Mouse (Mus musculus) limb, embryonic 14.5 days (tissue): ENCODE results near the gene Arhgef28. TPM values are rescaled to one million over a fixed set of nuclear protein-coding genes. Genes with fewer than 3 reads are reported as not detected.

Source experiments
- ATAC-seq: fragments of 200-750 bp; cut with Nextera tagmentation; 2 replicates; pipeline ENCODE4 v1.8.0; 2017; ENCODE audit warnings: low read depth, moderate number of reproducible peaks, moderate TSS enrichment; ENCODE audit not compliant: low FRiP score
- DNase-seq: peaks from one replicate; pipeline ENCODE4 v3.0.0-alpha.2; 2015; ENCODE audit warnings: low spot score
- H3K27ac ChIP-seq: fragments of 300-500 bp; sonication (generic); replicated peaks from 2 replicates; pipeline ENCODE4 v1.5.1; 2014; ENCODE audit warnings: low read depth, mild to moderate bottlenecking, low read length, moderate library complexity, mixed read lengths
- H3K27me3 ChIP-seq: fragments of 300-500 bp; sonication (generic); 2 replicates; pipeline ENCODE4 v1.6.1; 2014; ENCODE audit warnings: low read length, mixed read lengths; ENCODE audit not compliant: control insufficient read depth, insufficient read depth
- H3K36me3 ChIP-seq: fragments of 300-500 bp; sonication (generic); 2 replicates; pipeline ENCODE4 v1.6.1; 2014; ENCODE audit warnings: mild to moderate bottlenecking, low read length, moderate library complexity, mixed read lengths; ENCODE audit not compliant: control insufficient read depth, insufficient read depth
- H3K4me1 ChIP-seq: fragments of 300-500 bp; sonication (generic); 2 replicates; pipeline ENCODE4 v1.6.1; 2014; ENCODE audit warnings: antibody characterized with exemption, low read length, mixed read lengths; ENCODE audit not compliant: control insufficient read depth, insufficient read depth
- H3K4me2 ChIP-seq: fragments of 300-500 bp; sonication (generic); replicated peaks from 2 replicates; pipeline ENCODE4 v1.6.1; 2014; ENCODE audit warnings: low read depth, mild to moderate bottlenecking, low read length, moderate library complexity; ENCODE audit not compliant: severe bottlenecking
- H3K4me3 ChIP-seq: fragments of 300-500 bp; sonication (generic); replicated peaks from 2 replicates; pipeline ENCODE4 v1.5.1; 2014; ENCODE audit warnings: low read length
- H3K9ac ChIP-seq: fragments of 300-500 bp; sonication (generic); 2 replicates; pipeline ENCODE4 v1.6.1; 2014; ENCODE audit warnings: mild to moderate bottlenecking, low read depth, low read length, moderate library complexity; ENCODE audit not compliant: severe bottlenecking
- H3K9me3 ChIP-seq: fragments of 300-500 bp; sonication (generic); 2 replicates; pipeline ENCODE4 v1.6.1; 2016; ENCODE audit warnings: low read length; ENCODE audit not compliant: control insufficient read depth
- POLR2A ChIP-seq: fragments of 200-500 bp; IDR thresholded peaks from 2 replicates; pipeline ENCODE4 v1.8.0; 2012; ENCODE audit warnings: inconsistent platforms, mild to moderate bottlenecking, moderate library complexity, borderline replicate concordance; ENCODE audit not compliant: insufficient read depth, insufficient read length; ENCODE audit errors: extremely low read depth
- WGBS: fragments of 180-500 bp; shearing (Covaris S2); extraction: QIAGEN DNeasy Blood & Tissue Kit; methylation state at CpG from one replicate; pipeline ENCODE4 v1.1.7; 2014; 5-methylcytosine and 5-hydroxymethylcytosine counted together
- polyA plus RNA-seq, 2 experiments: library from polyadenylated mRNA; depleted of rRNA in 1 of 2; stranded (reverse) in 1 of 2; unstranded in 1 of 2; fragments of >200 nt; fragmentation: Nextera tagmentation in 1 of 2; extraction: Ambion mirVana in 1 of 2; gene quantifications; 2 replicates each; pipeline versions ENCODE4 v1.2.1 to v1.2.3; 2012 to 2014

Arhgef28 gene
- polyA plus RNA-seq, 2 experiments, result 8.1 to 12.9 TPM

- Histone ChIP-seq H3K4me3 (no peak overlapping the region), H3K27me3 (no peaks in the 10 kb centered on the region), H3K9me3 (no peaks in the 10 kb centered on the region), H3K4me1 (peaks cover 4% of the 10 kb centered on the region; the same call in 1 of the 2 replicates), H3K9ac (no peak overlapping the region), H3K4me2 (no peak overlapping the region), H3K27ac (no peak overlapping the region), H3K36me3 (no peaks in the 10 kb centered on the region)
- WGBS, result 39% methylated on average over 11 of the region's 11 CpGs
- DNase-seq (no peak), ATAC-seq (no peak)
- TF ChIP-seq POLR2A, result no peak
Measured at GRCm38 (mm10) chr13:98172365-98172764, 33.9 kb downstream of the Arhgef28 start.

- Histone ChIP-seq H3K4me3 (no peak overlapping the region), H3K9ac (no peak overlapping the region), H3K9me3 (no peaks in the 10 kb centered on the region), H3K4me2 (no peak overlapping the region), H3K4me1 (peaks cover 4% of the 10 kb centered on the region; the same call in 1 of the 2 replicates), H3K36me3 (no peaks in the 10 kb centered on the region), H3K27ac (no peak overlapping the region), H3K27me3 (no peaks in the 10 kb centered on the region)
- no peak for TF ChIP-seq POLR2A
- ATAC-seq (no peak), DNase-seq (no peak)
- 92% methylated on average over 4 of the region's 4 CpGs for WGBS
Measured at GRCm38 (mm10) chr13:98171706-98172105, 34.5 kb downstream of the Arhgef28 start.

- Histone ChIP-seq H3K27ac (no peak overlapping the region), H3K27me3 (no peaks in the 10 kb centered on the region), H3K9me3 (no peaks in the 10 kb centered on the region), H3K9ac (no peak overlapping the region), H3K4me1 (peaks cover 4% of the 10 kb centered on the region; the same call in 1 of the 2 replicates), H3K36me3 (no peaks in the 10 kb centered on the region), H3K4me2 (no peak overlapping the region), H3K4me3 (no peak overlapping the region)
- 94% methylated on average over 12 of the region's 12 CpGs for WGBS
- no peak for TF ChIP-seq POLR2A
- no peak for ATAC-seq
- no peak for DNase-seq
Measured at GRCm38 (mm10) chr13:98171257-98171656, 35.0 kb downstream of the Arhgef28 start.

- H3K27me3 ChIP-seq, result no peaks in the 10 kb centered on the region
- H3K4me2 ChIP-seq, result no peak overlapping the region
- WGBS, result 80% methylated on average over 6 of the region's 6 CpGs
- H3K4me1 ChIP-seq, result no peaks in the 10 kb centered on the region
- no peaks in the 10 kb centered on the region for H3K9me3 ChIP-seq
- no peak for DNase-seq
- ATAC-seq, result no peak
- no peak overlapping the region for H3K27ac ChIP-seq
- TF ChIP-seq POLR2A, result no peak
- H3K9ac ChIP-seq, result no peak overlapping the region
- H3K36me3 ChIP-seq, result no peaks in the 10 kb centered on the region
- H3K4me3 ChIP-seq, result no peak overlapping the region
Measured at GRCm38 (mm10) chr13:98164878-98165277, 41.4 kb downstream of the Arhgef28 start.

GRCm38 (mm10) chr13:98161496-98161895, 44.7 kb downstream of the Arhgef28 start:
- Histone ChIP-seq H3K27me3 (no peaks in the 10 kb centered on the region), H3K9ac (no peak overlapping the region), H3K4me3 (no peak overlapping the region), H3K27ac (no peak overlapping the region), H3K9me3 (no peaks in the 10 kb centered on the region), H3K4me2 (no peak overlapping the region), H3K4me1 (no peaks in the 10 kb centered on the region), H3K36me3 (no peaks in the 10 kb centered on the region)
- ATAC-seq (no peak), DNase-seq (no peak)
- no peak for TF ChIP-seq POLR2A
- WGBS, result 90% methylated on average over 8 of the region's 8 CpGs

- ATAC-seq (no peak), DNase-seq (no peak)
- H3K9ac ChIP-seq, result no peak overlapping the region
- H3K4me2 ChIP-seq, result no peak overlapping the region
- WGBS, result 67% methylated on average over 7 of the region's 7 CpGs
- no peaks in the 10 kb centered on the region for H3K9me3 ChIP-seq
- H3K4me1 ChIP-seq, result no peaks in the 10 kb centered on the region
- no peak for TF ChIP-seq POLR2A
- H3K4me3 ChIP-seq, result no peak overlapping the region
- no peak overlapping the region for H3K27ac ChIP-seq
- no peaks in the 10 kb centered on the region for H3K27me3 ChIP-seq
- H3K36me3 ChIP-seq, result no peaks in the 10 kb centered on the region
Measured at GRCm38 (mm10) chr13:98156656-98157055, 49.6 kb downstream of the Arhgef28 start.
